In the genomic region with DNA sequence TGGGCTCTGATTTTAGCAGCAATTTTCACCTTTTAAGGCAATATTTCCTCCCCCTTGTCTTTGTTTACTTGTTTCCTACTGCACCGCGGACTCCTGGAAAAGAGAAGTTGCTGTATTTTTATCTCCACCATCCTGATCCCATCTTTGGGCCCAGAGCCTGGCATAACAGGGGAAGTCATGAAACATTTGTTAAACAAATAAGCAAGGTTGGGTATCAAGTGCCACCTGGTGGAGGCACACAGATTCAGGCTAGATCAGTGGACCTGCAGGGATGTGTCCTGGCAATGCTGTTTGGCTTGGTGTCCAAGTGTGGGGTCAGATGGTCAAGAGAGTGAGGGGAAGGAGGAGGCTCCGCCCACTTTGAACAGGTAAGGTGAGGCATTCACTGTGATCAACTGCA, we compare ENCODE assay signal across 9 mouse cellular contexts. TPM values are rescaled to one million over a fixed set of nuclear protein-coding genes. Genes with fewer than 3 reads are reported as not detected.
A peak's percentile ranks its signal among the peaks of the same experiment; 100 is the strongest.
DNase-seq lines count a peak whose midpoint lies in the region; ATAC-seq and TF ChIP-seq lines count a peak whose summit lies in the region.
"Had no signal": no experiment of that assay in that cellular context is flagged by ENCODE, and none has a peak within 500 bp of the region (broad histone marks: within the 10 kb centered on the region; RNA-seq: fewer than 3 reads in every experiment).

No protein-coding gene starts in this region.

- in situ Hi-C loops in CH12.LX (cut with MboI; ENCODE audit: low pct_ligation_motif_present, low pct_unique_long_range_greater_than_20kb, low sequenced_read_pairs), result loop anchor here (5.0 kb wide), 3 partner anchors 35 to 140 kb away; no protein-coding TSS in a partner anchor

- peak; percentile 66 for TF ChIP-seq RAD21 in CH12.LX (IDR thresholded peaks at IDR 0.05; ENCODE audit: low read depth, low read length)

- H3K9ac ChIP-seq in hindbrain, embryonic 13.5 days, result no peak overlapping the region
- H3K9ac ChIP-seq in CH12.LX (ENCODE audit: insufficient read depth, low read depth), result no peak overlapping the region

- H3K9me3 ChIP-seq in hindbrain, embryonic 10.5 days, result no peaks in the 10 kb centered on the region
- no peaks in the 10 kb centered on the region for H3K9me3 ChIP-seq in hindbrain, embryonic 13.5 days
- no peaks in the 10 kb centered on the region for H3K9me3 ChIP-seq in CH12.LX (replicated peaks; ENCODE audit: low read length)

- TF ChIP-seq POLR2A in CH12.LX (IDR thresholded peaks at IDR 0.05; ENCODE audit: low read depth, low read length), result no peak

- ATAC-seq in hindbrain, embryonic 13.5 days (ENCODE audit: low FRiP score), result no peak

- H3K4me1 ChIP-seq in hindbrain, embryonic 10.5 days (replicated peaks), result peaks cover 51% of the 10 kb centered on the region
- H3K4me1 ChIP-seq in hindbrain, embryonic 13.5 days (replicated peaks), result peaks cover 23% of the 10 kb centered on the region
- H3K4me1 ChIP-seq in CH12.LX (ENCODE audit: control insufficient read depth in 1 of 2, insufficient read depth in 2 of 2), result peaks cover 24 to 92% of the 10 kb centered on the region in 2 experiments

- dilution Hi-C loops in CH12.LX (cut with MboI; ENCODE audit: extremely low pct_ligation_motif_present, extremely low pct_unique_long_range_greater_than_20kb, low sequenced_read_pairs), result no loop called here

- WGBS in hindbrain, embryonic 10.5 days, result 62% methylated on average over 3 of the region's 3 CpGs
- WGBS in hindbrain, embryonic 13.5 days, result 72% methylated on average over 3 of the region's 3 CpGs

- H3K27me3 ChIP-seq in hindbrain, embryonic 10.5 days (ENCODE audit: insufficient read depth, poor library complexity, severe bottlenecking), result peaks cover 14% of the 10 kb centered on the region; the same call in 1 of the 2 replicates
- 0 out of 2 replicates have a peak, but pooled peaks cover 4% of the 10 kb centered on the region for H3K27me3 ChIP-seq in hindbrain, embryonic 13.5 days
- H3K27me3 ChIP-seq in CH12.LX (replicated peaks), result no peaks in the 10 kb centered on the region

- 0 out of 2 replicates have a peak, but pooled peaks cover 3% of the 10 kb centered on the region for H3K36me3 ChIP-seq in hindbrain, embryonic 10.5 days
- H3K36me3 ChIP-seq in hindbrain, embryonic 13.5 days, result no peaks in the 10 kb centered on the region
- H3K36me3 ChIP-seq in CH12.LX (replicated peaks in 1 of 2; ENCODE audit: control insufficient read depth in 1 of 2, insufficient read depth in 1 of 2, low read length in 1 of 2), result no peaks in the 10 kb centered on the region

- H3K79me2 ChIP-seq in CH12.LX (replicated peaks; ENCODE audit: control insufficient read depth, extremely low read depth, insufficient read depth, poor library complexity, severe bottlenecking), result no peaks in the 10 kb centered on the region

- DNase-seq in hindbrain, embryonic 10.5 days (ENCODE audit: low spot score), result peak; percentile 59
- peak; percentile 67 for DNase-seq in CH12.LX (ENCODE audit: extremely low read depth)
- DNase-seq in brain, embryonic 18.5 days (ENCODE audit: low read depth, low spot score), result peak; percentile 12
- peak; percentile 42 for DNase-seq in gastrocnemius, postnatal 10 days
- peak; percentile 47 for DNase-seq in layer of hippocampus, adult 9-11 months
- peak; percentile 55 to 73 for DNase-seq in lung, postnatal 4 days
- peak; percentile 59 to 63 for DNase-seq in urinary bladder, postnatal 36 days (ENCODE audit: low spot score in 2 of 2)

- no peak for TF ChIP-seq EP300 in CH12.LX (IDR thresholded peaks at IDR 0.05; ENCODE audit: low read length)

- H3K27ac ChIP-seq in hindbrain, embryonic 10.5 days, result no peak overlapping the region
- H3K27ac ChIP-seq in hindbrain, embryonic 13.5 days, result no peak overlapping the region
- no peak overlapping the region for H3K27ac ChIP-seq in CH12.LX (ENCODE audit: insufficient read depth, low read depth)

- no peak overlapping the region for H3K4me2 ChIP-seq in hindbrain, embryonic 13.5 days
- no peak overlapping the region for H3K4me2 ChIP-seq in CH12.LX (ENCODE audit: insufficient read depth, low read depth, poor library complexity, severe bottlenecking)

- H3K4me3 ChIP-seq in hindbrain, embryonic 10.5 days, result no peak overlapping the region
- H3K4me3 ChIP-seq in hindbrain, embryonic 13.5 days, result no peak overlapping the region
- H3K4me3 ChIP-seq in CH12.LX (replicated peaks in 1 of 3; ENCODE audit: low read depth in 2 of 3, low read length in 2 of 3, poor library complexity in 1 of 3), result peak overlapping the region in 1 of 3 experiments; percentile 22

- peak; percentile 22 to 80; a peak in 2 of 4 replicates for TF ChIP-seq CTCF in CH12.LX (conservative IDR thresholded peaks at IDR 0.05 in 1 of 2, IDR thresholded peaks at IDR 0.05 in 1 of 2; ENCODE audit: low read depth in 2 of 2, low read length in 2 of 2)

TF ChIP-seq in CH12.LX, 34 proteins besides CTCF, POLR2A, EP300 and RAD21:
- TF ChIP-seq SMC3 (IDR thresholded peaks at IDR 0.05; ENCODE audit: low read depth, low read length), result peak; percentile 91
- TF ChIP-seq SIN3A (IDR thresholded peaks at IDR 0.05; ENCODE audit: low read length), result no peak

RNA-seq across cellular contexts. Expression of a gene that starts 12.7 kb away (rescaled TPM):
- polyA plus RNA-seq in hindbrain, embryonic 10.5 days (2016; fragmentation: Nextera tagmentation; extraction: Ambion mirVana), result 0.81 and 1.0 TPM in 2 replicates
- 0.69 and 1.2 TPM in 2 replicates for polyA plus RNA-seq in hindbrain, embryonic 13.5 days (2015; fragmentation: Nextera tagmentation; extraction: Ambion mirVana)
- total RNA-seq in CH12.LX (2012; rRNA removed), result 0.13 and 0.17 TPM in 2 replicates
- 0.18 and 0.32 TPM in 2 replicates for total RNA-seq in CH12.LX (2014; rRNA removed)
- polyA plus RNA-seq in CH12.LX (2012; ENCODE audit: insufficient read length, low read depth), result 1.0 TPM in 2 replicates
- total RNA-seq in gastrocnemius, postnatal 10 days (2021), result 1 to 10 TPM; 1.1 to 1.2 TPM

RNA-seq across cellular contexts. Expression of a gene that starts 26.2 kb away (rescaled TPM):
- 31.5 and 42.9 TPM in 2 replicates for polyA plus RNA-seq in hindbrain, embryonic 10.5 days (2016; fragmentation: Nextera tagmentation; extraction: Ambion mirVana)
- polyA plus RNA-seq in hindbrain, embryonic 13.5 days (2015; fragmentation: Nextera tagmentation; extraction: Ambion mirVana), result 9.9 and 11.9 TPM in 2 replicates
- not detected in 2 replicates for total RNA-seq in CH12.LX (2012; rRNA removed)
- total RNA-seq in CH12.LX (2014; rRNA removed), result not detected in 2 replicates
- polyA plus RNA-seq in CH12.LX (2012; ENCODE audit: insufficient read length, low read depth), result not detected in 2 replicates
- total RNA-seq in gastrocnemius, postnatal 10 days (2021), result 10 to 100 TPM; 58.5 to 63.6 TPM

RNA-seq across cellular contexts. Expression of a gene that starts 57.0 kb away (rescaled TPM):
- polyA plus RNA-seq in hindbrain, embryonic 10.5 days (2016; fragmentation: Nextera tagmentation; extraction: Ambion mirVana), result 0.05 and 0.06 TPM in 2 replicates
- not detected in 2 replicates for polyA plus RNA-seq in hindbrain, embryonic 13.5 days (2015; fragmentation: Nextera tagmentation; extraction: Ambion mirVana)
- total RNA-seq in CH12.LX (2012; rRNA removed) (not detected in 2 replicates), CH12.LX (2014; rRNA removed) (not detected in 2 replicates)
- polyA plus RNA-seq in CH12.LX (2012; ENCODE audit: insufficient read length, low read depth), result not detected in 2 replicates
- under 1 TPM; 0.35 to 0.47 TPM for total RNA-seq in gastrocnemius, postnatal 10 days (2021)
- total RNA-seq: layer of hippocampus, postnatal 36 days had no signal

Comparison
In these comparisons a context has a peak if more than half of its experiments do, and no peak if none do; other contexts are left out.
1. DNase-seq: peak in every context shown above with its lines; median percentile 67 in CH12.LX; 64 in lung, postnatal 4 days; 61 in urinary bladder, postnatal 36 days; 59 in hindbrain, embryonic 10.5 days; 47 in layer of hippocampus, adult 9-11 months; 42 in gastrocnemius, postnatal 10 days; 12 in brain, embryonic 18.5 days.
2. RNA of a gene that starts 26.2 kb away (polyA plus RNA-seq): 31.5 to 42.9 TPM in hindbrain, embryonic 10.5 days and 9.9 to 11.9 TPM in hindbrain, embryonic 13.5 days; not detected in CH12.LX; every median in the first group is over 10 times any median in the second.